ENCODE assay signal across 8 mouse cellular contexts in genomic region chr11:62458780-62459179, GRCm38 (mm10). TPM values are rescaled to one million over a fixed set of nuclear protein-coding genes. Genes with fewer than 3 reads are reported as not detected.
A peak's percentile ranks its signal among the peaks of the same experiment; 100 is the strongest.
DNase-seq lines count a peak whose midpoint lies in the region; ATAC-seq and TF ChIP-seq lines count a peak whose summit lies in the region.

No protein-coding gene starts in this region.

- H3K4me2 ChIP-seq in forebrain, embryonic 15.5 days (replicated peaks), result peak overlapping the region; percentile 89
- peak overlapping the region; percentile 71 for H3K4me2 ChIP-seq in liver, embryonic 16.5 days (ENCODE audit: low read depth, low read length)

- no peak for ATAC-seq in forebrain, embryonic 15.5 days (replicated peaks)
- no peak for ATAC-seq in liver, embryonic 16.5 days (ENCODE audit: low read depth)

- TF ChIP-seq EP300 in ES-Bruce4 (IDR thresholded peaks at IDR 0.05; ENCODE audit: insufficient read depth, low read depth, low read length), result no peak

- H3K27me3 ChIP-seq in heart, embryonic 10.5 days (ENCODE audit: insufficient read depth, poor library complexity, severe bottlenecking), result no peaks in the 10 kb centered on the region
- H3K27me3 ChIP-seq in ES-Bruce4 (ENCODE audit: control insufficient read depth, insufficient read depth, low read length, poor library complexity, severe bottlenecking), result no peaks in the 10 kb centered on the region
- no peaks in the 10 kb centered on the region for H3K27me3 ChIP-seq in forebrain, embryonic 15.5 days
- no peaks in the 10 kb centered on the region for H3K27me3 ChIP-seq in liver, embryonic 16.5 days (ENCODE audit: control insufficient read depth, insufficient read depth, low read depth, low read length)

- no peak for TF ChIP-seq CTCF in ES-Bruce4 (IDR thresholded peaks at IDR 0.05; ENCODE audit: low read depth, low read length)

- H3K36me3 ChIP-seq in heart, embryonic 10.5 days, result peaks cover 5% of the 10 kb centered on the region
- H3K36me3 ChIP-seq in ES-Bruce4 (ENCODE audit: control insufficient read depth, insufficient read depth, low read length, poor library complexity, severe bottlenecking), result peaks cover 2% of the 10 kb centered on the region; the same call in 1 of the 2 replicates
- no peaks in the 10 kb centered on the region for H3K36me3 ChIP-seq in forebrain, embryonic 15.5 days
- no peaks in the 10 kb centered on the region for H3K36me3 ChIP-seq in liver, embryonic 16.5 days (ENCODE audit: control insufficient read depth, insufficient read depth)

- H3K4me1 ChIP-seq in heart, embryonic 10.5 days, result peaks cover 13% of the 10 kb centered on the region; the same call in 1 of the 2 replicates
- H3K4me1 ChIP-seq in ES-Bruce4 (ENCODE audit: control insufficient read depth, insufficient read depth, low read length), result no peaks in the 10 kb centered on the region
- H3K4me1 ChIP-seq in forebrain, embryonic 15.5 days, result peaks cover 25% of the 10 kb centered on the region
- H3K4me1 ChIP-seq in liver, embryonic 16.5 days (ENCODE audit: control insufficient read depth, low read depth, low read length), result peaks cover 12% of the 10 kb centered on the region

- H3K9ac ChIP-seq in ES-Bruce4 (ENCODE audit: low read depth, poor library complexity, severe bottlenecking), result peak overlapping the region; percentile 99
- peak overlapping the region; percentile 97 for H3K9ac ChIP-seq in forebrain, embryonic 15.5 days (replicated peaks)
- H3K9ac ChIP-seq in liver, embryonic 16.5 days (ENCODE audit: low read depth, low read length), result peak overlapping the region; percentile 98

- no peak for TF ChIP-seq POLR2A in ES-Bruce4 (IDR thresholded peaks at IDR 0.05; ENCODE audit: insufficient read depth, low read length)

- 4% methylated on average over 9 of the region's 9 CpGs for WGBS in heart, embryonic 10.5 days
- WGBS in forebrain, embryonic 15.5 days, result under 1% methylated on average over 9 of the region's 9 CpGs
- under 1% methylated on average over 9 of the region's 9 CpGs for WGBS in liver, embryonic 16.5 days (ENCODE audit: insufficient replicate concordance)

- no peaks in the 10 kb centered on the region for H3K9me3 ChIP-seq in heart, embryonic 10.5 days
- no peaks in the 10 kb centered on the region for H3K9me3 ChIP-seq in ES-Bruce4 (replicated peaks; ENCODE audit: control insufficient read depth, insufficient read depth, low read length, poor library complexity, severe bottlenecking)
- H3K9me3 ChIP-seq in forebrain, embryonic 15.5 days, result no peaks in the 10 kb centered on the region
- H3K9me3 ChIP-seq in liver, embryonic 16.5 days (replicated peaks; ENCODE audit: control insufficient read depth, low read length), result no peaks in the 10 kb centered on the region

- H3K4me3 ChIP-seq in heart, embryonic 10.5 days, result peak overlapping the region; percentile 95
- peak overlapping the region; percentile 98 for H3K4me3 ChIP-seq in ES-Bruce4 (ENCODE audit: low read depth, low read length)
- peak overlapping the region; percentile 83 for H3K4me3 ChIP-seq in forebrain, embryonic 15.5 days
- peak overlapping the region; percentile 93 for H3K4me3 ChIP-seq in liver, embryonic 16.5 days (ENCODE audit: low read depth, low read length)

- peak overlapping the region; percentile 97 for H3K27ac ChIP-seq in heart, embryonic 10.5 days
- H3K27ac ChIP-seq in ES-Bruce4 (ENCODE audit: insufficient read depth, low read length), result peak overlapping the region; percentile 92
- peak overlapping the region; percentile 98 for H3K27ac ChIP-seq in forebrain, embryonic 15.5 days (replicated peaks)
- H3K27ac ChIP-seq in liver, embryonic 16.5 days (ENCODE audit: low read length), result peak overlapping the region; percentile 96

- DNase-seq in heart, embryonic 10.5 days (ENCODE audit: low spot score), result no peak
- DNase-seq in heart, adult 9 months (ENCODE audit: low spot score in 2 of 2), result no peak
- DNase-seq in natural killer cell, adult 2 months (ENCODE audit: low spot score in 2 of 2), result no peak
- no peak for DNase-seq in cerebellum, postnatal 14 days
- DNase-seq in right cerebral cortex, postnatal 36 days (ENCODE audit: low spot score in 2 of 2), result no peak

RNA-seq across cellular contexts. Expression of gene Ncor1, which starts 0.4 kb away (rescaled TPM):
- polyA plus RNA-seq in heart, embryonic 10.5 days (2016; fragmentation: Nextera tagmentation; extraction: Ambion mirVana), result 114 and 134 TPM in 2 replicates
- polyA plus RNA-seq in ES-Bruce4 (2011; ENCODE audit: insufficient read depth, insufficient read length, low read depth, missing spikeins), result 281 and 327 TPM in 2 replicates
- 212 and 213 TPM in 2 replicates for polyA plus RNA-seq in forebrain, embryonic 15.5 days (2015; fragmentation: Nextera tagmentation; extraction: Ambion mirVana)
- 18.4 and 22.7 TPM in 2 replicates for polyA plus RNA-seq in liver, embryonic 16.5 days (2015; fragmentation: Nextera tagmentation; extraction: Ambion mirVana)

RNA-seq across cellular contexts. Expression of gene Pigl, which starts 0.5 kb away (rescaled TPM):
- 14.1 and 15.4 TPM in 2 replicates for polyA plus RNA-seq in heart, embryonic 10.5 days (2016; fragmentation: Nextera tagmentation; extraction: Ambion mirVana)
- polyA plus RNA-seq in ES-Bruce4 (2011; ENCODE audit: insufficient read depth, insufficient read length, low read depth, missing spikeins), result 12.7 and 14.1 TPM in 2 replicates
- 5.4 and 5.5 TPM in 2 replicates for polyA plus RNA-seq in forebrain, embryonic 15.5 days (2015; fragmentation: Nextera tagmentation; extraction: Ambion mirVana)
- 3.0 and 3.5 TPM in 2 replicates for polyA plus RNA-seq in liver, embryonic 16.5 days (2015; fragmentation: Nextera tagmentation; extraction: Ambion mirVana)
